Comparison of ENCODE assay signal across 8 mouse cellular contexts in the genomic region with DNA sequence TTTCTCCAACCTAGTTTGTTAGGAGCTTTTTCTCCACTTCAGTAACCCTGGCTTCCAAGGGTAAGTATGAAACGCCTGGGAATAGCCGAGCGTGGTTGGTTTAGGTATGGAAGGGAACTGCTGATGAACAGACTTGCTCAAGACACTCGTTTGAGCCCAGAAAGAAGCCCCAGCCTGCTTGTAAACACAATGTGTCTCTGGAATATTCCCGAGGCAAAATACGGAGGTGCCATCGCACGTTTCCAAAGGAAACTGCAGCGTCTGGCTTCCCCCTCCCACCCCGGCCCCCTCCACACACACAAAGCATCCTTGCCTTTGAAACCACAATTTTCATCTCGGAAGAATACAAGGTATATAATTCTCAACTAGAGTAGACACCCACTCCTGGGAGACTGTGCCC. TPM values are rescaled to one million over a fixed set of nuclear protein-coding genes. Genes with fewer than 3 reads are reported as not detected.
A peak's percentile ranks its signal among the peaks of the same experiment; 100 is the strongest.
DNase-seq lines count a peak whose midpoint lies in the region; ATAC-seq and TF ChIP-seq lines count a peak whose summit lies in the region.

No protein-coding gene starts in this region.

- peak; percentile 9; the same call in 1 of the 2 replicates for TF ChIP-seq CTCF in heart, adult 2 months (IDR thresholded peaks at IDR 0.05)
- no peak for TF ChIP-seq CTCF in liver, postnatal 0 days (IDR thresholded peaks at IDR 0.05; ENCODE audit: low read depth)

- no peak for DNase-seq in heart, adult 2 months
- no peak for DNase-seq in heart, adult 9 months (ENCODE audit: low spot score in 2 of 2)
- no peak for DNase-seq in ES-E14 (ENCODE audit: low read depth, low spot score)
- no peak for DNase-seq in liver, postnatal 0 days
- no peak for DNase-seq in urinary bladder, postnatal 14 days (ENCODE audit: low spot score)
- DNase-seq in c-Kit-positive CD71-positive TER-119-positive erythroid progenitor cells, embryonic 14.5 days (ENCODE audit: low spot score): no peak

- TF ChIP-seq EP300 in heart, adult 2 months (IDR thresholded peaks at IDR 0.05; ENCODE audit: insufficient read depth, low read depth, low read length): no peak
- no peak for TF ChIP-seq EP300 in liver, postnatal 0 days (IDR thresholded peaks at IDR 0.05; ENCODE audit: low read depth)

- H3K4me1 ChIP-seq in heart, adult 2 months (ENCODE audit: control insufficient read depth, insufficient read depth, low read length): peaks cover 22% of the 10 kb centered on the region
- peaks cover 12 to 25% of the 10 kb centered on the region in 2 experiments for H3K4me1 ChIP-seq in ES-E14 (ENCODE audit: control insufficient read depth in 2 of 2, insufficient read depth in 2 of 2, low read length in 2 of 2, poor library complexity in 1 of 2)
- H3K4me1 ChIP-seq in forebrain, embryonic 15.5 days: peaks cover 40% of the 10 kb centered on the region
- peaks cover 42% of the 10 kb centered on the region for H3K4me1 ChIP-seq in liver, postnatal 0 days (ENCODE audit: insufficient read depth)

- in situ Hi-C loops in ES-E14 (cut with MboI; ENCODE audit: low sequenced_read_pairs in 2 of 2, unreplicated experiment in 2 of 2): no loop called here

- intact Hi-C loops in heart, adult 2 months (cut with DNase I): loop anchor here (2.0 to 5.0 kb wide), 3 partner anchors 40 to 120 kb away; no protein-coding TSS in a partner anchor

- no peak for ATAC-seq in forebrain, embryonic 15.5 days (replicated peaks)
- ATAC-seq in liver, postnatal 0 days: no peak
- no peak for ATAC-seq in activated CD4-positive, CD25-positive, alpha-beta regulatory T cell, adult 4 months

- H3K36me3 ChIP-seq in heart, adult 2 months (ENCODE audit: control insufficient read depth, insufficient read depth, low read length): peaks cover 5% of the 10 kb centered on the region; the same call in 1 of the 2 replicates
- H3K36me3 ChIP-seq in ES-E14 (ENCODE audit: control insufficient read depth, insufficient read depth, low read length, poor library complexity, severe bottlenecking): no peaks in the 10 kb centered on the region
- no peaks in the 10 kb centered on the region for H3K36me3 ChIP-seq in forebrain, embryonic 15.5 days
- 0 out of 2 replicates have a peak, but pooled peaks cover 3% of the 10 kb centered on the region for H3K36me3 ChIP-seq in liver, postnatal 0 days (replicated peaks; ENCODE audit: insufficient read depth, low read length)

- peak overlapping the region; percentile 88 for H3K4me2 ChIP-seq in forebrain, embryonic 15.5 days (replicated peaks)
- H3K4me2 ChIP-seq in liver, postnatal 0 days (ENCODE audit: low read depth, low read length): peak overlapping the region; percentile 99

- H3K27me3 ChIP-seq in heart, adult 2 months (ENCODE audit: control insufficient read depth, insufficient read depth, low read length): no peaks in the 10 kb centered on the region
- no peaks in the 10 kb centered on the region for H3K27me3 ChIP-seq in forebrain, embryonic 15.5 days
- peaks cover 5% of the 10 kb centered on the region for H3K27me3 ChIP-seq in liver, postnatal 0 days (ENCODE audit: insufficient read depth, low read length)

- 6% methylated on average over 11 of the region's 11 CpGs for WGBS in heart, adult 2 months
- WGBS in forebrain, embryonic 15.5 days: 6% methylated on average over 11 of the region's 11 CpGs
- WGBS in liver, postnatal 0 days (ENCODE audit: insufficient replicate concordance): 14% methylated on average over 11 of the region's 11 CpGs

- peak overlapping the region; percentile 96 for H3K27ac ChIP-seq in heart, adult 2 months
- H3K27ac ChIP-seq in ES-E14 (ENCODE audit: insufficient read depth, low read depth, low read length, poor library complexity, severe bottlenecking): no peak overlapping the region
- H3K27ac ChIP-seq in forebrain, embryonic 15.5 days (replicated peaks): peak overlapping the region; percentile 89
- no peak overlapping the region; the same call in 1 of the 2 replicates for H3K27ac ChIP-seq in liver, postnatal 0 days (ENCODE audit: low read depth)

- H3K79me2 ChIP-seq in heart, adult 2 months (replicated peaks; ENCODE audit: control insufficient read depth, insufficient read depth, low read length): no peaks in the 10 kb centered on the region

- H3K4me3 ChIP-seq in heart, adult 2 months: peak overlapping the region; percentile 83
- H3K4me3 ChIP-seq in ES-E14 (ENCODE audit: insufficient read depth in 1 of 2, low read depth in 1 of 2, low read length in 2 of 2, poor library complexity in 1 of 2, severe bottlenecking in 1 of 2): peak overlapping the region; percentile 76; a peak in 3 of 4 replicates
- H3K4me3 ChIP-seq in forebrain, embryonic 15.5 days: peak overlapping the region; percentile 70
- H3K4me3 ChIP-seq in liver, postnatal 0 days (ENCODE audit: low read depth, low read length): peak overlapping the region; percentile 76

- H3K9ac ChIP-seq in heart, adult 2 months (ENCODE audit: low read depth, low read length): peak overlapping the region; percentile 55; the same call in 1 of the 2 replicates
- peak overlapping the region; percentile 34; the same call in 1 of the 2 replicates for H3K9ac ChIP-seq in ES-E14 (ENCODE audit: insufficient read depth, low read depth, low read length, poor library complexity, severe bottlenecking)
- H3K9ac ChIP-seq in forebrain, embryonic 15.5 days (replicated peaks): peak overlapping the region; percentile 78
- H3K9ac ChIP-seq in liver, postnatal 0 days (replicated peaks): peak overlapping the region; percentile 69

- no peaks in the 10 kb centered on the region for H3K9me3 ChIP-seq in ES-E14 (ENCODE audit: control insufficient read depth, insufficient read depth, low read depth, low read length)
- H3K9me3 ChIP-seq in forebrain, embryonic 15.5 days: no peaks in the 10 kb centered on the region
- H3K9me3 ChIP-seq in liver, postnatal 0 days (ENCODE audit: low read length): no peaks in the 10 kb centered on the region

- no peak for TF ChIP-seq POLR2A in heart, adult 2 months (IDR thresholded peaks at IDR 0.05; ENCODE audit: insufficient read depth, low read depth, low read length)

TF ChIP-seq in ES-E14, 5 proteins besides CTCF, POLR2A, EP300 and RAD21:
- TF ChIP-seq MAFK (IDR thresholded peaks at IDR 0.05; ENCODE audit: insufficient read depth, low read depth, low read length) (no peak), ZNF384 (IDR thresholded peaks at IDR 0.05; ENCODE audit: low read depth, low read length) (no peak), CHD2 (IDR thresholded peaks at IDR 0.05; ENCODE audit: low read depth, low read length) (no peak), HCFC1 (IDR thresholded peaks at IDR 0.05; ENCODE audit: borderline replicate concordance, insufficient read depth, low read length) (no peak), ZC3H11A (IDR thresholded peaks at IDR 0.05; ENCODE audit: borderline replicate concordance, low read depth, low read length) (no peak)

RNA-seq across cellular contexts. Expression of a gene that starts 1.7 kb away (rescaled TPM):
- 10 to 100 TPM; 33.7 to 34.1 TPM for total RNA-seq in heart, adult 2 months (2021)
- polyA plus RNA-seq in heart, adult 2 months (2012; rRNA removed): 9.5 and 19.2 TPM in 2 replicates
- 4.8 and 6.3 TPM in 2 replicates for total RNA-seq in ES-E14 (2012; rRNA removed)
- 1.8 and 2.3 TPM in 2 replicates for polyA plus RNA-seq in forebrain, embryonic 15.5 days (2015; fragmentation: Nextera tagmentation; extraction: Ambion mirVana)
- polyA plus RNA-seq in liver, postnatal 0 days (2015; fragmentation: Nextera tagmentation; extraction: Ambion mirVana): 0.58 and 0.81 TPM in 2 replicates
- 1 to 10 TPM; 2.5 to 4.0 TPM for polyA plus RNA-seq in activated CD4-positive, CD25-positive, alpha-beta regulatory T cell, adult 4 months (2017; shearing (Covaris generic))

Comparison
In these comparisons a context has a peak if more than half of its experiments do, and no peak if none do; other contexts are left out.
1. H3K27ac ChIP-seq: peak in heart, adult 2 months (single experiment) and forebrain, embryonic 15.5 days (single experiment); none in ES-E14 (single experiment) and liver, postnatal 0 days (single experiment).
2. Peak in every context shown above with its lines, with median percentiles within 50 percentile points of each other: H3K4me3 ChIP-seq and H3K9ac ChIP-seq.